Mouse (Mus musculus) neural tube, embryonic 11.5 days (tissue): ENCODE results near the gene Ccnj. TPM values are rescaled to one million over a fixed set of nuclear protein-coding genes. Genes with fewer than 3 reads are reported as not detected.

Experiments
- ATAC-seq: fragments of 200-750 bp; cut with Nextera tagmentation; 2 replicates; pipeline ENCODE4 v1.8.0; 2017; ENCODE audit warnings: moderate number of reproducible peaks, mild to moderate bottlenecking, moderate TSS enrichment, moderate library complexity; ENCODE audit not compliant: insufficient read depth, low FRiP score, low TSS enrichment
- DNase-seq: peaks from one replicate; pipeline ENCODE4 v3.0.0-alpha.2; 2015; ENCODE audit warnings: low spot score
- H3K27ac ChIP-seq: fragments of 300-500 bp; sonication (generic); 2 replicates; pipeline ENCODE4 v1.5.1; 2014; ENCODE audit warnings: low read depth, mild to moderate bottlenecking, low read length
- H3K27me3 ChIP-seq: fragments of 300-500 bp; sonication (generic); 2 replicates; pipeline ENCODE4 v1.6.1; 2014; ENCODE audit warnings: mild to moderate bottlenecking, low read length, mixed read lengths; ENCODE audit not compliant: control insufficient read depth, insufficient read depth
- H3K36me3 ChIP-seq: fragments of 300-500 bp; sonication (generic); 2 replicates; pipeline ENCODE4 v1.6.1; 2014; ENCODE audit warnings: mild to moderate bottlenecking, low read length, moderate library complexity, mixed read lengths; ENCODE audit not compliant: control insufficient read depth, insufficient read depth
- H3K4me1 ChIP-seq: fragments of 300-500 bp; sonication (generic); 2 replicates; pipeline ENCODE4 v1.6.1; 2014; ENCODE audit warnings: low read length, mixed read lengths; ENCODE audit not compliant: control insufficient read depth, insufficient read depth
- H3K4me2 ChIP-seq: fragments of 300-500 bp; sonication (generic); 2 replicates; pipeline ENCODE4 v1.6.1; 2014; ENCODE audit warnings: low read depth, mild to moderate bottlenecking, moderate library complexity
- H3K4me3 ChIP-seq: fragments of 300-500 bp; sonication (generic); 2 replicates; pipeline ENCODE4 v1.5.1; 2014; ENCODE audit warnings: low read depth, low read length
- H3K9ac ChIP-seq: fragments of 300-500 bp; sonication (generic); 2 replicates; pipeline ENCODE4 v1.6.1; 2014; ENCODE audit warnings: mild to moderate bottlenecking, low read length
- H3K9me3 ChIP-seq: fragments of 300-500 bp; sonication (generic); 2 replicates; pipeline ENCODE4 v1.6.1; 2016; ENCODE audit warnings: low read length; ENCODE audit not compliant: control insufficient read depth
- WGBS: fragments of 180-500 bp; shearing (Covaris S2); extraction: QIAGEN DNeasy Blood & Tissue Kit; methylation state at CpG from one replicate; pipeline ENCODE4 v1.1.7; 2014; 5-methylcytosine and 5-hydroxymethylcytosine counted together
- polyA plus RNA-seq: library from polyadenylated mRNA; unstranded; fragments of >200 nt; fragmentation: Nextera tagmentation; extraction: Ambion mirVana; gene quantifications from 2 replicates; pipeline ENCODE4 v1.2.1, GENCODE M21; 2014

The Ccnj gene
- polyA plus RNA-seq, 1 experiment from 2014 or later: 38.3 TPM

DNA sequence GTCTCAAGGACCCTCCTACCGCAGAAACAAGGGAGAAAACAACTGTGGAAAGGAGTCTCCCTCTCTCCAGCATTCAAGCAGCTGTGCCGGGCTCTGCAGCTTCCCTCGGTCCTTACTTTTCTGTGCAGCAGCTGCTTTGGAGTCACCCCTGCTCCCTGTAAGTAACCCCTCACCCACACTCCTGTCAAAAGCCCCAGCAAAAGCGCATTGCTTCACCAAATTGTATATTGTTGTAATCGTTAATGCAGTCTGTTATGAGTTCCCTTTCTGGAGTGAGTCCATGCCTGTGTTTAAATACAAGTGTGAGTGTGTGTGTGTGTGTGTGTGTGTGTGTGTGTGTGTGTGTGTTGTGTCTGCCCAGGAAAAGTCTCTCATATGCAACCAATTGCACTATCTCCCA is 37.2 kb downstream of the Ccnj start:
- Histone ChIP-seq H3K9ac (no peak overlapping the region), H3K4me3 (no peak overlapping the region), H3K27ac (no peak overlapping the region), H3K27me3 (peaks cover 3% of the 10 kb centered on the region; the same call in 1 of the 2 replicates), H3K4me2 (no peak overlapping the region), H3K4me1 (no peaks in the 10 kb centered on the region), H3K9me3 (no peaks in the 10 kb centered on the region), H3K36me3 (no peaks in the 10 kb centered on the region)
- ATAC-seq (no peak), DNase-seq (no peak)
- 39% methylated on average over 5 of the region's 5 CpGs for WGBS

DNA sequence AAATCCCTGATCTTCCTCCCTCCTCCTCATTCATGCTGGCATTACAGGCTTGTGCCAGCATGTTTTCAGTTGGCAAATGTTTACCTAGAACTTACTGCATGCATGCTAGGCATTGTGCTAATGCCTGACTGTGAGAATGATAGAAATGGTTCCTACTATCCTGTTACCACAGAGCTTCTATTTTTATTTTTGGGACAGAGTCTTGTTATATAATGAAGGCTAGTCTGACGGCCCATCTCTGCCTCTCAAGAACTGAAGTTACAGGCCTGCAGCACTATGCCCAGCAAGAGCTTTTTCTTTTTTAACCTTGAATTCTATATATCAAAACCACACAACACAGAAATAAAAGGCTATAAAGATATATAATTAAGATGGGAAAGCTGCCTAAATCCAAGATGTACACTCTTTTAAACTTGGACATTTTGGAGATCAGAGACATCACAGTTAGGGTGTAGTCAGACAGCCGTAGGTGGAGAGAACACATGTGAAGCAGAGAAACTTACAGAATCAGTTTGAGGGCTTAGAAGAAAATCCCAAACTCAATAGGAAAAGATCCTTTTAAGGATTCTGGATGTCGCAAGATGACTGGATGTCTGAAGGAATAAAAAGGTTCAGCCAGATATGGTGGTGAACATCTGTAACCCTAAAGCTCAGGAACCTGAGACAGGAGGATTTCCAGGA is 38.5 kb downstream of the Ccnj start:
- Histone ChIP-seq H3K4me3 (no peak overlapping the region), H3K27ac (no peak overlapping the region), H3K4me2 (no peak overlapping the region), H3K27me3 (peaks cover 5% of the 10 kb centered on the region; the same call in 1 of the 2 replicates), H3K36me3 (no peaks in the 10 kb centered on the region), H3K9me3 (no peaks in the 10 kb centered on the region), H3K9ac (no peak overlapping the region), H3K4me1 (no peaks in the 10 kb centered on the region)
- WGBS: 91% methylated on average over 3 of the region's 3 CpGs
- DNase-seq: no peak
- no peak for ATAC-seq

GRCm38 (mm10) chr19:40872955-40873665 is 42.0 kb downstream of the Ccnj start:
- H3K36me3 ChIP-seq: no peaks in the 10 kb centered on the region
- peaks cover 3% of the 10 kb centered on the region; the same call in 1 of the 2 replicates for H3K27me3 ChIP-seq
- peak overlapping the region; percentile 75 for H3K27ac ChIP-seq
- H3K4me1 ChIP-seq: no peaks in the 10 kb centered on the region
- H3K9ac ChIP-seq: peak overlapping the region; percentile 71
- H3K9me3 ChIP-seq: no peaks in the 10 kb centered on the region
- peak; percentile 99 for ATAC-seq
- H3K4me3 ChIP-seq: peak overlapping the region; percentile 44
- peak overlapping the region; percentile 57 for H3K4me2 ChIP-seq
- 2% methylated on average over 51 of the region's 51 CpGs for WGBS
- DNase-seq: peak; percentile 97

- peaks cover 5% of the 10 kb centered on the region for H3K27me3 ChIP-seq
- H3K36me3 ChIP-seq: no peaks in the 10 kb centered on the region
- no peak for DNase-seq
- 87% methylated on average over 4 of the region's 4 CpGs for WGBS
- no peak for ATAC-seq
- H3K9me3 ChIP-seq: no peaks in the 10 kb centered on the region
- H3K4me3 ChIP-seq: no peak overlapping the region
- no peak overlapping the region for H3K4me2 ChIP-seq
- H3K27ac ChIP-seq: no peak overlapping the region
- no peak overlapping the region for H3K9ac ChIP-seq
- no peaks in the 10 kb centered on the region for H3K4me1 ChIP-seq
Observed at GRCm38 (mm10) chr19:40881700-40882099, 50.6 kb downstream of the Ccnj start.

DNA sequence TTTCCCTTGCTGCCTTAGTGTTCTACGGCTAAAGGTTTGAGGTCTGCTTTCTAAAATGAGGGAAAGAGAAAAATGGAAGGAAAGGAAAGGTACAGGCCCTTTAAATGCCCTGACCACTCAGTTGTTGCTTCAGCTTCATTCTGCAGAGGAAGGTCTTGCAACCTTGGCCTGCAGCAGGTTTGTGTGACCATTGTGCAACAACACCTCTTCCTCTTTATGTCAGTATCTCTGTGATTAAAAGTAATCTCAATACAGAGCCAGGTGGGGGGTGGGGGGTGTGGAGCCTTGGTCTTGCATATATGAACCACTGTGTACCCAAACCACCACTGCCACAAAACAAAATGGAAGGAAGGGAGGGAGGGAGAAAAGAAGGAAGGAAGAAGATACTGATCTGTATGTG is 57.8 kb downstream of the Ccnj start:
- Histone ChIP-seq H3K9me3 (no peaks in the 10 kb centered on the region), H3K36me3 (no peaks in the 10 kb centered on the region), H3K9ac (no peak overlapping the region), H3K27me3 (peaks cover 2% of the 10 kb centered on the region; the same call in 1 of the 2 replicates), H3K27ac (no peak overlapping the region), H3K4me1 (no peaks in the 10 kb centered on the region), H3K4me2 (no peak overlapping the region), H3K4me3 (no peak overlapping the region)
- ATAC-seq (no peak), DNase-seq (no peak)
- WGBS: 88% methylated on average over 1 of the region's 1 CpGs

DNA sequence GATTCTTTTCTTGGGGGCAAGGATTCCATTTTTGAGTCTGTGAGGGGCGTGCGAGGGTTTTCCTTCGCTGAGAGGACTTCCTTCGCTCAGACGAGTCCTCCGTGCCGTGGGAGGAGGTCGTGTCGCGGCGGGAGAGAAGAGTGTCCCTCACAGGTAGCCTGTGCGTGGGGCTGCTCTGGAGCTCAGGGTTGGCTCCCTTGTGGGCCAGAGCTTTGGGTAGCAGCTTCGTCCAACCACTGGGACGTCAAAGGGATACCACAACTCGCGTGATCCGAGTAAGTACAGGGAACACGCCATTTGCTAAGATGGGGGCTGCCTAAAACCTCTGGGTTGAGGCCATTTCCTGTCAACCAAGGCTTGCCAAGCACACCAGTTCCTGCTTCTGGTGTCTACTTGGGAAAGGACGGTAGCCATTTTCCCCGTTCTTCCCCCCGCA is 63.0 kb downstream of the Ccnj start:
- ATAC-seq (peak; percentile 57; the same call in 1 of the 2 replicates), DNase-seq (no peak)
- Histone ChIP-seq H3K4me1 (no peaks in the 10 kb centered on the region), H3K4me3 (peak overlapping the region; percentile 76), H3K9ac (peak overlapping the region; percentile 91), H3K9me3 (no peaks in the 10 kb centered on the region), H3K4me2 (peak overlapping the region; percentile 69), H3K36me3 (no peaks in the 10 kb centered on the region), H3K27ac (peak overlapping the region; percentile 87), H3K27me3 (no peaks in the 10 kb centered on the region)
- 51% methylated on average over 17 of the region's 21 CpGs for WGBS

GRCm38 (mm10) chr19:40894519-40895392 is 63.7 kb downstream of the Ccnj start, which contains the start of gene Zfp518a:
TSS of gene Zfp518a (plus strand) at chr19:40894705.
- H3K4me3 ChIP-seq: peak within 1 kb of the TSS; percentile 76
- WGBS: under 1% methylated on average over 88 of the region's 89 CpGs
- no peaks in the 10 kb centered on the region for H3K4me1 ChIP-seq
- ATAC-seq (peak; percentile 96), DNase-seq (peak; percentile 95)
- peak within 1 kb of the TSS; percentile 91 for H3K9ac ChIP-seq
- peak within 1 kb of the TSS; percentile 69 for H3K4me2 ChIP-seq
- no peaks in the 10 kb centered on the region for H3K27me3 ChIP-seq
- no peaks in the 10 kb centered on the region for H3K36me3 ChIP-seq
- peak within 1 kb of the TSS; percentile 87 for H3K27ac ChIP-seq
- no peaks in the 10 kb centered on the region for H3K9me3 ChIP-seq

DNA sequence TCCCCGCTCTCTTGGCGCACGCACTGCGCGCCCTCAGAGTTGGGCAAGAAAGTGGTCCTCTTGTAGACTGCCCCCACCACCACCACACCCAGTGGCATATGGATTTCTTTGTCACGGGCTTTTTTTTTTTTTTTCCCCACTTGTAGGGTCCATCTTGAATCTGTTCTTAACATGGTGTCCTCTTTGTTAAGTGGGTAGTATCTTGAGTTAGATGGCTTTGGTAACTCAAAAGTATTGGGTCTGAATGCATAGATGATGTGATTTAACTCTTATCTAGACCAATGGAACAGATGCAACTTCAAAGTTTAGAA is 64.3 kb downstream of the Ccnj start:
- DNase-seq (no peak), ATAC-seq (no peak; the same call in 1 of the 2 replicates)
- H3K4me1 ChIP-seq: no peaks in the 10 kb centered on the region
- H3K27ac ChIP-seq: peak overlapping the region; percentile 87
- peak overlapping the region; percentile 76 for H3K4me3 ChIP-seq
- 3% methylated on average over 6 of the region's 6 CpGs for WGBS
- H3K27me3 ChIP-seq: no peaks in the 10 kb centered on the region
- H3K9me3 ChIP-seq: no peaks in the 10 kb centered on the region
- peak overlapping the region; percentile 91 for H3K9ac ChIP-seq
- H3K36me3 ChIP-seq: no peaks in the 10 kb centered on the region
- peak overlapping the region; percentile 69 for H3K4me2 ChIP-seq
